Mouse (Mus musculus): ENCODE results near the gene Snx17.
"Not testable (repeated sequence)": the region's sequence is repeated elsewhere in the genome, so short reads cannot be mapped to it uniquely, and the experiment has no call there.

Gene Snx17

GRCm38 (mm10) chr5:31197072-31197471 is 4.0 kb downstream of the Snx17 start:
- DNase-seq, result no peak

GRCm38 (mm10) chr5:31198170-31198569 is 5.1 kb downstream of the Snx17 start:
- DNase-seq, result no peak

- no peak for DNase-seq
Observed at GRCm38 (mm10) chr5:31198616-31199320, 5.7 kb downstream of the Snx17 start.

GRCm38 (mm10) chr5:31199321-31199892 is 6.4 kb downstream of the Snx17 start:
- no peak for DNase-seq

GRCm38 (mm10) chr5:31199893-31200292 is 6.9 kb downstream of the Snx17 start:
- no peak for DNase-seq

- no peak for DNase-seq
Observed at GRCm38 (mm10) chr5:31200327-31200768, 7.3 kb downstream of the Snx17 start.

DNA sequence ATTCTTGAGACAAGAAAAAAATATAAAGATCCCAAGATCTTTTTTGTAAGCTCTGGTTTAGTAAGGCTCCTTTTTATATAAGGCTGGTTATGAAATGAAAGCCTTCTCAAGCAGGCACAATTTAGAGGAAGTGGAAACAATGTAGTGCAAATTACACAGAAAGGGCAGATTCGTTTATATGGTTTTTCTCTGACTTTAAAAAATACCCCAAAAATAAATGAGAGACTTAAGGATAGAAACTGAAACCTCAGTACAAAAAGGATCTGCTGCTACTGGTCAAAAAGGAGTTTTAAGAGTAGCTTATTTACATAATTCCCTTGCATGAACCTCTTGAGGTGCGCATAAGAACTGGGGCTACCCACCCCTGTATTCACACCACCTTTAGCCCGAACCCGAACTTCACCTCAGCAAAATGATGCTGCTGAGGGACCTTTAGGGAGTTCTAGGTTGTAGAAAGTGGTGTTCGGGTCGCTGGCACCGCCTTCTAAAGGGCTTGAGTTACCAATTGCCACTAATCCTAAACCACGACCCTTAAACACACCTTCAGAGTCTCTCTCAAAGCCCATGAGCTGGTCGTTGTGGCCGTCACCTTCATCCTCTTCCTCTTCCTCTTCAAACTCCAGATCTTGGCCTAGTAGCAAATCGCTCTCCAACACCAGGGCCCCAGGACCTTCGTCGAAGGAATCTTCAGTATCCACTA is 8.2 kb downstream of the Snx17 start:
- DNase-seq, result no peak

- DNase-seq, result peak; percentile 99
Observed at GRCm38 (mm10) chr5:31201742-31202590, 8.9 kb downstream of the Snx17 start, which contains the start of gene Zfp513. Gene Zfp513, minus strand, starts transcription at chr5:31202303.

DNA sequence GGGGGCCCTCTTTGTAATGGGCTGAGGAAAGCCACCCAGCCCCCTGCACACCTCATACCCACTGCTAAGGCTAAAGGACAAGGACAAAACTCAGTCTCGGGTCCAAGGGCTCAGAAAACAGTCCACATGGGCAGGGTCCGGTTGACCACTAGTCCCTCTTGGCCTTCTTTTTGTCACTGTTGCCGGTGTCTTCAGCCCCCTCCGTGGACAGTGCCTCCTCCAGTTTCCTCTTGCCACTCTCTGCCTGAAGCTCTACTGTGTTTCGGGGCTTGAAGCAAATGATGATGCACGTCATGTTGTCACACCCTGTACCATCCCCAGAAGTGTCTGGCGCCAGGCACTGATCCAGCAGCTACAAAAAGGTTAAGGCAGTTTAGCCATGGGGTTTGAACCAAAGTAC is 9.9 kb downstream of the Snx17 start:
- no peak for DNase-seq

- no peak for DNase-seq
Observed at GRCm38 (mm10) chr5:31203866-31204265, 10.8 kb downstream of the Snx17 start.

DNA sequence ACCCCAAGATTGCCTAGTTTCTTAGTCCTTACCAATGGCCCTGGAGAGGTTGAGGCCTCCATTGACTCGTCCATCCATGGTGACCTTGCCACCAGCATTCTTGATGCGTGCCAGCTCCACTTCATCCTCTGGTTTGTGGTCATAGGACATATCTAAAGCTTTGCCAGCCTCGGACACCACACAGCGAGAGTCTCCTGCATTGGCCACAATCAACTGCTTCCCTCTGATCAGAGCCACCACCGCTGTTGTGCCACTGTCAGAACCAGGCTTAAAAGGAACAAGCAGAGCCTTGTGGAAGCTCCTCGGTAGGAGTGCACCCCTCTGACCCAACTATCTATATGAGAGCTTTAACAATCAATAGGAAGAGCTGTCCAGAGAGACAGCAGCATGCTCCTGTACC is 11.4 kb downstream of the Snx17 start:
- DNase-seq, result no peak

- not testable (repeated sequence) for DNase-seq
Observed at GRCm38 (mm10) chr5:31216554-31216953, 23.5 kb downstream of the Snx17 start.

DNA sequence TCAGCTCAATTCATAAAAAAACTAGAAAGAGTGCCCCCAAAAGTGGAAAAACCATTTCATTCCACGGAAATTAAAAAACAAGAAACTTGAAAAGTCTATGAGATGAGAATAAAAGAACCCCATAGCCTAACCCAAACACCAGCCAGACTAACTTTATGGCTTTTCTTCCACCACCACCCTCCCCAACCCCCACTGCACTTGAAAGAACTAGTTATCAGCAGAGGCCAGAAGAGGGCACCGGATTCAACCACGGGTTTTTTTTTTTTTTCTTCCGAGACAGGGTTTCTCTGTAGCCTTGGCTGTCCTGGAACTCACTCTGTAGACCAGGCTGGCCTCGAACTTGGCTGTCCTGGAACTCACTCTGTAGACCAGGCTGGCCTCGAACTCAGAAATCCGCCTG is 25.3 kb downstream of the Snx17 start:
- DNase-seq, result no peak

DNA sequence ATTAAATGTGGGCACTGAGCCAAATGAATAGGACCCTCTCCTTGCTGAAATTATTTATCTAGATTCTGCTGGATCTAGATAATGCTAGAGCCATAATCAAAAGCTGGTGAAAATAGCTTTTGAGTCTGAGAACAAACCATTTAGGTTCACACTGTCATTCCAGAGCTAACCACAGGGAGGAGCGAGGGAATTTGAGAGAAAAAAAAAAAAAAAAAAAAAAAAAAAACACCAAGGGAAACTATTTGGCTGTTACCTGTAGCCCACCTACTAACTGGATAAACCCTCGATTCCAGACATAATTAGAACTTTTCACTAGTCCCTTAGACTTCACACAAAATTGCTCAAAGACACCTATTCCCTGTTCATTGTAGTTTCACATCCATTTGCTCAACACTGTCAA is 26.0 kb downstream of the Snx17 start:
- DNase-seq, result peak; percentile 30

- DNase-seq, result no peak
Observed at GRCm38 (mm10) chr5:31219474-31219873, 26.4 kb downstream of the Snx17 start.

DNA sequence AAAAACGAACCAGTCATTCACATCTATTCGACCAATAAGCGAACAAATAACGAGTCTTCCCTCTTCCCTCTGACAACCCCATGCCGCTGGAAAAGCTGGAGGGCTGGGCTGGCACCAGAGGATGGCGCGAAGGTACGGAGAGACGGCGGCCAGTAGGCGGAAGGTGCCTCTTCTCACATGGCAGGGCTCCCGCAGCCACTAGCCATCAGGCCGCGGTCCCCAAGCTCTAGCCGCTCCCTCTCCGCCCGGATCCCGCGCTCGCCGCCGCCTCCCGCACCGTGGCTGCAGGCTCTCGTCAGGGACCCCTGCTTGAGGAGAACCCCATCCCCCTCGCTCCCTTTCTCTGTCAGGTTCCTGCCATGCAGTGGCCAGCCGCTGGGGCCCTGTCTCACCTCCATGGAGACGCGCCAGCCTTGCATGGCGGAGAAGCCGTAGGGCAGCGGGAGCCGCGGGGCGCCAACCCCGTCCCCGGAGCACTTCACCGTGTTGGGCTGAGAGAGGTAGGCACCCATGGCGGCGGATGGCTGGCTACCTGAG is 27.0 kb downstream of the Snx17 start:
- DNase-seq, result no peak

GRCm38 (mm10) chr5:31220448-31221303 is 27.6 kb downstream of the Snx17 start, which contains the start of gene Ppm1g:
Gene Ppm1g, minus strand, starts transcription at chr5:31220687.
- DNase-seq, result peak; percentile 97

- DNase-seq, result peak; percentile 57
Observed at GRCm38 (mm10) chr5:31221304-31221945, 28.4 kb downstream of the Snx17 start.

DNA sequence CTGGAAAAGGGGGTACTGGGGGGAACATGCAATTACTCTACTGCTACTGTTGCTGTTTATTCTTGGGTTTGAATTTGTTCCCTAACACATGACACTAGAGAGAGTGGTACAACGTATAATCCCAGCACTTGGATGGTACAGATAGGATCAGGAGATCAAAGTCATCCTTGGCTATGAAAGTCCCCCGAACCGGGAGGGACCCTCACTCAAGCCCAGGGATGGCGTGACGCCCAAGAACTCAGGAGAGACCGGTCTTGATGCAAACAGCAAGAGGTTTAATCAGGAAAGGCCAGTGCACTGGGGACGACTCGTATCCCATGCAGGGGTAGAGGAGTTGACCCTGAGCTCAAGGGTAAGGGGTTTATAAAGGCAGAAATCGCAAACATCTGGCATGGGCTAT is 29.7 kb downstream of the Snx17 start:
- no peak for DNase-seq

- DNase-seq, result no peak
Observed at GRCm38 (mm10) chr5:31226641-31227040, 33.6 kb downstream of the Snx17 start.

Measured in kidney, adult 9 months (tissue).